Mouse (Mus musculus): Measurements from ENCODE around the gene Pecam1. TPM values are rescaled to one million over a fixed set of nuclear protein-coding genes. Genes with fewer than 3 reads are reported as not detected.

Pecam1 gene
- polyA plus RNA-seq, 1 experiment from 2014 or later = 69.9 TPM

DNA sequence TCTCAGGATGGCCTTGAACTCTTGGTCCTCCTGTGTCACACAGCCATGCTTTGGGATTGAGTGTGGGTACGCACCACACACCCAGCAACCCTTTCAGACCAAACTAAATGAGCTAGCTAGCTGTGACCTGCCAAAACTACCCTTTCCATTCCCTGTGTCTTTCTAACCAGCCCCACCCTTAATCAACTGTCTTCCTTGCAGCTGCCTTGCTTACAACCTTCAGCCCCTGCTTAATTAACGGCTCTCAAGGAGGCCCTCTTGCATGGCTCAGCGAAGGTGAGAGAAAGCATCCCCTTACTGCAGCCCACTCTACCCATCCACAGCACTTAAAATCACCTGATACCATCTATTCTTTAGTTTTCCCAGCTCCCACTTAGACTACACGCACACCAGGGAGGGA lies 73.1 kb downstream of the Pecam1 start:
- ATAC-seq (ENCODE audit: insufficient number of reproducible peaks, insufficient read depth, low FRiP score, low read depth) = no peak
- Histone ChIP-seq H3K9ac (ENCODE audit: low read length) (peak overlapping the region; percentile 17; the same call in 1 of the 2 replicates), H3K9me3 (ENCODE audit: control insufficient read depth, low read length) (no peaks in the 10 kb centered on the region), H3K4me2 (ENCODE audit: low read length) (no peak overlapping the region), H3K27ac (replicated peaks in 1 of 2; ENCODE audit: control insufficient read depth in 1 of 2, insufficient read depth in 1 of 2, low read depth in 2 of 2, low read length in 2 of 2) (peak overlapping the region in 1 of 2 experiments; percentile 41; a peak in 3 of 4 replicates), H3K4me3 (ENCODE audit: control insufficient read depth in 1 of 2, insufficient read depth in 1 of 2, low read depth in 1 of 2, low read length in 2 of 2) (no peak overlapping the region), H3K4me1 (ENCODE audit: control insufficient read depth in 2 of 2, insufficient read depth in 2 of 2, low read length in 2 of 2) (peaks cover 34 to 53% of the 10 kb centered on the region in 2 experiments), H3K27me3 (ENCODE audit: control insufficient read depth, insufficient read depth, low read length) (no peaks in the 10 kb centered on the region), H3K36me3 (ENCODE audit: control insufficient read depth, insufficient read depth, low read length) (peaks cover 18% of the 10 kb centered on the region; the same call in 1 of the 2 replicates)
- WGBS = 47% methylated on average over 4 of the region's 4 CpGs

DNA sequence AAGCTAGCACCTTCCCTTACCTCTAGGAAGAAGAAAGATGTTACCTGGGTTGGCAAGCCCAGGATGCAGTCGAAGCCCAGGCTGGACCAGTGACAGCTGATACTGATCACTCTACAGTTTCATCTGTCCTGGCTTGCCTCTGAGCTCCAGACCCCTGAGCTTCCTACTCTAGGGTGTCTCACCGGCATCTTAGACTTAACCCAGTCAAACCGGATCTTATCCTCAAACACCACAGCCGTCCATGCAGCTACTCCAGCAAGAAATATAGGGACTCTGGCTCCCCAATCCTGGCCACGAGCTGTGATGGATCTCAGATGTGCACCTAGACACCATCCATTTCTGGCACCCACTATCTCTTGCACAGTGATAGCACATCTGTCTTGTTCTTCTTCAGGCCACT lies 74.6 kb downstream of the Pecam1 start:
- no peaks in the 10 kb centered on the region for H3K27me3 ChIP-seq (ENCODE audit: control insufficient read depth, insufficient read depth, low read length)
- H3K4me2 ChIP-seq (ENCODE audit: low read length) = no peak overlapping the region
- no peak overlapping the region for H3K9ac ChIP-seq (ENCODE audit: low read length)
- peak overlapping the region in 1 of 2 experiments; percentile 90; a peak in 3 of 4 replicates for H3K27ac ChIP-seq (replicated peaks in 1 of 2; ENCODE audit: control insufficient read depth in 1 of 2, insufficient read depth in 1 of 2, low read depth in 2 of 2, low read length in 2 of 2)
- no peaks in the 10 kb centered on the region for H3K9me3 ChIP-seq (ENCODE audit: control insufficient read depth, low read length)
- WGBS = 83% methylated on average over 5 of the region's 5 CpGs
- H3K36me3 ChIP-seq (ENCODE audit: control insufficient read depth, insufficient read depth, low read length) = peaks cover 13% of the 10 kb centered on the region; the same call in 1 of the 2 replicates
- ATAC-seq (ENCODE audit: insufficient number of reproducible peaks, insufficient read depth, low FRiP score, low read depth) = no peak
- peaks cover 34 to 53% of the 10 kb centered on the region in 2 experiments for H3K4me1 ChIP-seq (ENCODE audit: control insufficient read depth in 2 of 2, insufficient read depth in 2 of 2, low read length in 2 of 2)
- no peak overlapping the region for H3K4me3 ChIP-seq (ENCODE audit: control insufficient read depth in 1 of 2, insufficient read depth in 1 of 2, low read depth in 1 of 2, low read length in 2 of 2)

DNA sequence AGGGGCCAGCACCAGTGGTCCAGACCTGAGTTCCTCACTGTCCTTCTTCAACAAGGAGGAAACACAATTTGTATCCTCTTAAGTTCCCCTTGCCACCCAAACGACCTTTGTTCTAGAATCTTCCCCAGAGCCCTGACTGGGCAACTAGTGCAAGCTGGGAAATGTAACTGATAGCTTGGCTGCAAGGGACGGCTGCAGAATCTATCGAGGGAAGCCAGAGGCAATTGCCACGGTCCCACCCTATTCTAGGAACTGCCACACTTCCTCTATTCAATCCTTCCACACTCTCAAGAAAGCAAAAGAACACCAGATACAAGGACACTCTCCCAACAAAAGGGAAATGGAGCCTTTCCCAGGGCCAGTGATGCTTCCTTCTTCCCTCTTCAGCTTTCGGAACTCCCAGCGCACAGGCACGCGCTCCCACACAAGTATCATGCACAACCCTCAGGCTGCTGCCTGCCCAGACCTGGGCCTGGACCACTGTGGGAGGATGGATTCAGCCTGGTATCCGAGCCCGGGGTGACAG lies 75.2 kb downstream of the Pecam1 start:
- ATAC-seq (ENCODE audit: insufficient number of reproducible peaks, insufficient read depth, low FRiP score, low read depth) = no peak
- Histone ChIP-seq H3K27ac (replicated peaks in 1 of 2; ENCODE audit: control insufficient read depth in 1 of 2, insufficient read depth in 1 of 2, low read depth in 2 of 2, low read length in 2 of 2) (peak overlapping the region; percentile 86 to 90), H3K36me3 (ENCODE audit: control insufficient read depth, insufficient read depth, low read length) (peaks cover 13% of the 10 kb centered on the region; the same call in 1 of the 2 replicates), H3K4me1 (ENCODE audit: control insufficient read depth in 2 of 2, insufficient read depth in 2 of 2, low read length in 2 of 2) (peaks cover 34 to 53% of the 10 kb centered on the region in 2 experiments), H3K4me3 (ENCODE audit: control insufficient read depth in 1 of 2, insufficient read depth in 1 of 2, low read depth in 1 of 2, low read length in 2 of 2) (no peak overlapping the region; a peak in 1 of 4 replicates), H3K4me2 (ENCODE audit: low read length) (peak overlapping the region; percentile 60), H3K27me3 (ENCODE audit: control insufficient read depth, insufficient read depth, low read length) (no peaks in the 10 kb centered on the region), H3K9me3 (ENCODE audit: control insufficient read depth, low read length) (no peaks in the 10 kb centered on the region), H3K9ac (ENCODE audit: low read length) (peak overlapping the region; percentile 44)
- WGBS = 39% methylated on average over 10 of the region's 10 CpGs

DNA sequence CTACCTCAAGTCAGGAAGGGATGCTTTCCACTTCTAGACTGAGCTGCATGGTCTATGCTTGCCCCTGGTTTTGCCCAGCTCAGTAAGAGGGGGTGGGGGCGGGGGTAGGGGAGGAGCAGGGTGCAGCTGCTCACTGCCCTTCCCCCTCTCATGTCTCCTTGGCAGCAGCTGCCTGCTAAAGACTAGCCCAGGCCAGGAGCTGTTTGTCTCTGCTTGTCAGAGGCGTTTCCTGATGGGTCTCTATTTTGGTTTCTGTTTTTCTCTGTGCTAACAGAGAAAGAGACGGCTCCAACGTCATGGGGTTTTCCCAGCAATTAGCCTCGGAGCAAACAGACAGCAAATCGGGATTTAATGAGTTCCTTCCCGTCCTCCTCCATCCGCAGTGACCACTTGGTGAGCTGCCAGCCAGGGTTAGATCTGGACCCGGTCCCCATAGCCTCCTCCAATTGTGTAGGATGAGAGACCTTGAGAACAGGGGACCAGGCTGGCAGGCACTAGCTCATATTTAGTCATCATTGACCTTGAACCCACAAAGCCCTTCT lies 75.7 kb downstream of the Pecam1 start:
- 2% methylated on average over 9 of the region's 9 CpGs for WGBS
- H3K27me3 ChIP-seq (ENCODE audit: control insufficient read depth, insufficient read depth, low read length) = no peaks in the 10 kb centered on the region
- H3K4me2 ChIP-seq (ENCODE audit: low read length) = peak overlapping the region; percentile 60
- H3K36me3 ChIP-seq (ENCODE audit: control insufficient read depth, insufficient read depth, low read length) = peaks cover 13% of the 10 kb centered on the region; the same call in 1 of the 2 replicates
- peak overlapping the region in 1 of 2 experiments; percentile 15; a peak in 1 of 4 replicates for H3K4me3 ChIP-seq (ENCODE audit: control insufficient read depth in 1 of 2, insufficient read depth in 1 of 2, low read depth in 1 of 2, low read length in 2 of 2)
- H3K27ac ChIP-seq (replicated peaks in 1 of 2; ENCODE audit: control insufficient read depth in 1 of 2, insufficient read depth in 1 of 2, low read depth in 2 of 2, low read length in 2 of 2) = peak overlapping the region; percentile 86 to 90
- peak overlapping the region; percentile 44 for H3K9ac ChIP-seq (ENCODE audit: low read length)
- peaks cover 36 to 53% of the 10 kb centered on the region in 2 experiments for H3K4me1 ChIP-seq (ENCODE audit: control insufficient read depth in 2 of 2, insufficient read depth in 2 of 2, low read length in 2 of 2)
- peak; percentile 68 for ATAC-seq (ENCODE audit: insufficient number of reproducible peaks, insufficient read depth, low FRiP score, low read depth)
- no peaks in the 10 kb centered on the region for H3K9me3 ChIP-seq (ENCODE audit: control insufficient read depth, low read length)

DNA sequence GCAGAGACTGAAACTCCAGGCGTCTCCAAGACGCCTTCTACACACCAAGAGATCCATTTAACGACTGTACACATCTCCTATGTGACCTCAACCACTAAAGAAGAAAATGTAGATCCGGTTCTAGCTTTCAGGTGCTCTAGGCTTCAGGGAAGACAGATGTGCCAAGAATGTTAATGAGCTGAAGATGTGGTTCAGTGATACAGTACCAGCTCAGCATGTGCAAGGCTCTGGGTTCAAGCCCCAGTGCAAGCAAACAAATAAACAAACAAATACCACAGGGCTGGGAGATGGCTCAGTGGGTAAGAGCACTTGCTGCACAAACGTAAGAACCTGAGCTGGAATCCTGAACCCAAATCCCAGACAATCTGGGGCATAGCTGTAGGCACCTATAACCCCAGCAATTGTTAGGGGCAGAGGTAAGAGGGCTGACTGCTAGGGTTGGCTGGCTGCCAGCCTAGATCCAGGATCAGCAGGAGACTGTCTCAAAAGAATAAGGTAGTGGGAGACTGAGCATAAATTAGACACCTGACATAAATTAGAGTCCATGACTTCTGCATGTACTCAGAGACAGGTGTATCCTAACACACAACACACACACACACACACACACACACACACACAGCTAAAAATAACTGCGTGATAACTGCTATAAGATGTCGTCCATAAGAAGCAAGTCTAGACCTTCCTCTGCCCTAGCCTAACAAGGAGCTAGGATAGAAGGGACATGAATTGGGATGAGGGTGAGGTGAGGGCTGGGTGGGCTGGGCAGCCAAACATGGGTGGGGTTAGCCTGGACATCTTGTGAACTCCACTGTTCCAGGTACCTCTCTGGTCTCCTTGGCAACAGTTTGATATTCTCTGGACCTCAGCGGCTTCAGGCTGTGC lies 76.5 kb downstream of the Pecam1 start:
- Histone ChIP-seq H3K9me3 (ENCODE audit: control insufficient read depth, low read length) (no peaks in the 10 kb centered on the region), H3K9ac (ENCODE audit: low read length) (0 out of 2 replicates have a peak overlapping the region, but pooled peaks have one; percentile 44), H3K4me2 (ENCODE audit: low read length) (peak overlapping the region; percentile 60), H3K4me1 (ENCODE audit: control insufficient read depth in 2 of 2, insufficient read depth in 2 of 2, low read length in 2 of 2) (peaks cover 41 to 56% of the 10 kb centered on the region in 2 experiments), H3K27me3 (ENCODE audit: control insufficient read depth, insufficient read depth, low read length) (no peaks in the 10 kb centered on the region), H3K27ac (replicated peaks in 1 of 2; ENCODE audit: control insufficient read depth in 1 of 2, insufficient read depth in 1 of 2, low read depth in 2 of 2, low read length in 2 of 2) (peak overlapping the region; percentile 40 to 90; a peak in 3 of 4 replicates), H3K36me3 (ENCODE audit: control insufficient read depth, insufficient read depth, low read length) (peaks cover 12% of the 10 kb centered on the region; the same call in 1 of the 2 replicates), H3K4me3 (ENCODE audit: control insufficient read depth in 1 of 2, insufficient read depth in 1 of 2, low read depth in 1 of 2, low read length in 2 of 2) (no peak overlapping the region)
- 64% methylated on average over 8 of the region's 8 CpGs for WGBS
- ATAC-seq (ENCODE audit: insufficient number of reproducible peaks, insufficient read depth, low FRiP score, low read depth) = no peak

DNA sequence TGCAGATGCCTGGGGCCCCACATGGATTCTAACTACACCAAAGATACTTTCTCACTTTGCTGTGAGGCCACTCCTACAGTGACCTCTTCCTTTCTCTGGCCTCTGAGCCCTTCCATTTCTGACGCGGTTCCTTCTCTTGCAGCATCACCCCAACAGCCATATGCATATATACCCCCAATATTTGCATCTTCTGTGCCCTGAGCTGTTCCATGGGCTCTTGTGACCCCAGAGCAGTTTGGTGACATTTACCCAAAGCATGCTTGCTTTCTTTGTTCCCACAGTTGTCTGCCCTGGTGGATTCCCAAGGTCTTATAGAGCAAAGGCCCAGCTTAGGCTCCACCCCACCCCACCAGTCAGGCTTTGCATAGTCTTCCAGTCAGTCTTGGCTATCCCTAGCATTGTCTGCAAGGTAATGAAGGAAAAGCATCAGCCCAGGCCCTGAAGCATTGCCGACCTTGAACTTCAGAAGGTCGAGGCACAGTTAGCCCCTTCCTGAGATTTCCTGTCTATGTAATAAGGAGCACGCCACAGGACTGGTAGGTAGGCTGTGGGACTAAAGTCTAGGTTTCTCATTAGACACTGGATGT lies 77.4 kb downstream of the Pecam1 start:
- Histone ChIP-seq H3K27ac (replicated peaks in 1 of 2; ENCODE audit: control insufficient read depth in 1 of 2, insufficient read depth in 1 of 2, low read depth in 2 of 2, low read length in 2 of 2) (no peak overlapping the region), H3K9ac (ENCODE audit: low read length) (no peak overlapping the region), H3K4me1 (ENCODE audit: control insufficient read depth in 2 of 2, insufficient read depth in 2 of 2, low read length in 2 of 2) (peaks cover 41 to 56% of the 10 kb centered on the region in 2 experiments), H3K27me3 (ENCODE audit: control insufficient read depth, insufficient read depth, low read length) (no peaks in the 10 kb centered on the region), H3K4me3 (ENCODE audit: control insufficient read depth in 1 of 2, insufficient read depth in 1 of 2, low read depth in 1 of 2, low read length in 2 of 2) (no peak overlapping the region), H3K9me3 (ENCODE audit: control insufficient read depth, low read length) (no peaks in the 10 kb centered on the region), H3K36me3 (ENCODE audit: control insufficient read depth, insufficient read depth, low read length) (peaks cover 9% of the 10 kb centered on the region; the same call in 1 of the 2 replicates), H3K4me2 (ENCODE audit: low read length) (no peak overlapping the region)
- ATAC-seq (ENCODE audit: insufficient number of reproducible peaks, insufficient read depth, low FRiP score, low read depth) = no peak
- 85% methylated on average over 5 of the region's 5 CpGs for WGBS

DNA sequence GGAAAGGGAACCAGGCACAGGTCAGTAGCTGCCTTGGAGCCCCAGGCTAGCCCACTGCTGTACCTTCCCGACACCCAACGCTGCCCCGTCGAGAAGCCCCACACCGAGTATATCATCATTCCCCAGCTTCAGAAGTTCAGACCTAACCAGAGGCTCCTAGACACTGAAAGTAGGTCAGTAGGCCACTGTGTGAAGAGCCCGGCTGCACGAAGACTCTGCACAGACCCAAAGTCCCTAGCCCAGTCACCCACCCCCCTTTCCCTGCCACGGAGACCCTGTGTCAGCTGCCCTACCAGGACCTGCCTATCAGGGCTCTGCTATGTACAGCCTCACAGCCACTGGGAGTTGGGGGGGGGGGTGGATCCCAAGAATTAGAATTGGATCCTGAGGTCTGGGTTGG lies 78.6 kb downstream of the Pecam1 start:
- Histone ChIP-seq H3K36me3 (ENCODE audit: control insufficient read depth, insufficient read depth, low read length) (peaks cover 9% of the 10 kb centered on the region; the same call in 1 of the 2 replicates), H3K4me3 (ENCODE audit: control insufficient read depth in 1 of 2, insufficient read depth in 1 of 2, low read depth in 1 of 2, low read length in 2 of 2) (no peak overlapping the region), H3K4me2 (ENCODE audit: low read length) (no peak overlapping the region), H3K9me3 (ENCODE audit: control insufficient read depth, low read length) (no peaks in the 10 kb centered on the region), H3K27me3 (ENCODE audit: control insufficient read depth, insufficient read depth, low read length) (no peaks in the 10 kb centered on the region), H3K27ac (replicated peaks in 1 of 2; ENCODE audit: control insufficient read depth in 1 of 2, insufficient read depth in 1 of 2, low read depth in 2 of 2, low read length in 2 of 2) (no peak overlapping the region; a peak in 1 of 4 replicates), H3K4me1 (ENCODE audit: control insufficient read depth in 2 of 2, insufficient read depth in 2 of 2, low read length in 2 of 2) (peaks cover 34 to 46% of the 10 kb centered on the region in 2 experiments), H3K9ac (ENCODE audit: low read length) (no peak overlapping the region)
- no peak for ATAC-seq (ENCODE audit: insufficient number of reproducible peaks, insufficient read depth, low FRiP score, low read depth)
- WGBS = 89% methylated on average over 8 of the region's 8 CpGs

Measured in heart, embryonic 14.5 days (tissue).